Mouse (Mus musculus): ENCODE data around the gene Htr2a. TPM values are rescaled to one million over a fixed set of nuclear protein-coding genes. Genes with fewer than 3 reads are reported as not detected.

Htr2a gene
- 10.6 and 27.1 TPM in 2 replicates for polyA plus RNA-seq (2011; ENCODE audit: insufficient read length, low read depth, missing spikeins)

- Histone ChIP-seq H3K4me1 (ENCODE audit: control insufficient read depth, insufficient read depth, low read length) (peaks cover 2% of the 10 kb centered on the region; the same call in 1 of the 2 replicates), H3K27ac (ENCODE audit: insufficient read depth, low read length) (peak within 1 kb of the TSS; percentile 60), H3K4me3 (ENCODE audit: insufficient read depth, low read length) (peak within 1 kb of the TSS; percentile 58)
- TF ChIP-seq POLR2A (IDR thresholded peaks at IDR 0.05; ENCODE audit: low read depth, low read length) (peak; percentile 48), CTCF (IDR thresholded peaks at IDR 0.05; ENCODE audit: borderline replicate concordance, insufficient read depth, low read length) (no peak; the same call in 1 of the 2 replicates)
Measured at GRCm38 (mm10) chr14:74640819-74641381, at the start of gene Htr2a. Gene Htr2a, plus strand, starts transcription at chr14:74640840.

- Histone ChIP-seq H3K4me1 (ENCODE audit: control insufficient read depth, insufficient read depth, low read length) (no peaks in the 10 kb centered on the region), H3K4me3 (ENCODE audit: insufficient read depth, low read length) (no peak overlapping the region), H3K27ac (ENCODE audit: insufficient read depth, low read length) (no peak overlapping the region)
- TF ChIP-seq POLR2A (IDR thresholded peaks at IDR 0.05; ENCODE audit: low read depth, low read length) (no peak), CTCF (IDR thresholded peaks at IDR 0.05; ENCODE audit: borderline replicate concordance, insufficient read depth, low read length) (no peak)
Measured at GRCm38 (mm10) chr14:74601333-74602087, 39.1 kb upstream of the Htr2a start.

DNA sequence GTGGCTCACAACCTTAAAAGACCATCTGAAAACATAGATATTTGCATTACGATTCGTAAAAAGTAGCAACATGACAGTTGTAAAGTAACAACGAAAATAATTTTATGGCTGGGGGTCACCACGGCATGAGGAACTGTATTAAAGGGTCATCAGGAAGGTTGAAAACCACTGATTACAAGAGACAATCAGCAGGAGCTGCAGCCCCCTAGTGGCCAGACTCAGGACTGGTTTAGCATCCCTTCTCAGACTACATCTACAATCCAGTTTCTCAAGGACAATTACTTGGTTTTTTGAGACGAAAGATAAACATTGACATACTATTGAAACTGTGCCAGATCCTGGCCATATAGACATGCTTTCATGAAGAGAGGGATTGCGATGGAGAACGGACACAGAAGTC, 38.1 kb upstream of the Htr2a start:
- H3K4me3 ChIP-seq (ENCODE audit: insufficient read depth, low read length): no peak overlapping the region
- no peaks in the 10 kb centered on the region for H3K4me1 ChIP-seq (ENCODE audit: control insufficient read depth, insufficient read depth, low read length)
- TF ChIP-seq CTCF (IDR thresholded peaks at IDR 0.05; ENCODE audit: borderline replicate concordance, insufficient read depth, low read length) (peak; percentile 50; the same call in 1 of the 2 replicates), POLR2A (IDR thresholded peaks at IDR 0.05; ENCODE audit: low read depth, low read length) (no peak)
- no peak overlapping the region for H3K27ac ChIP-seq (ENCODE audit: insufficient read depth, low read length)

GRCm38 (mm10) chr14:74603131-74603766, 37.4 kb upstream of the Htr2a start:
- H3K4me1 ChIP-seq (ENCODE audit: control insufficient read depth, insufficient read depth, low read length): no peaks in the 10 kb centered on the region
- TF ChIP-seq POLR2A (IDR thresholded peaks at IDR 0.05; ENCODE audit: low read depth, low read length) (no peak), CTCF (IDR thresholded peaks at IDR 0.05; ENCODE audit: borderline replicate concordance, insufficient read depth, low read length) (no peak)
- no peak overlapping the region for H3K4me3 ChIP-seq (ENCODE audit: insufficient read depth, low read length)

DNA sequence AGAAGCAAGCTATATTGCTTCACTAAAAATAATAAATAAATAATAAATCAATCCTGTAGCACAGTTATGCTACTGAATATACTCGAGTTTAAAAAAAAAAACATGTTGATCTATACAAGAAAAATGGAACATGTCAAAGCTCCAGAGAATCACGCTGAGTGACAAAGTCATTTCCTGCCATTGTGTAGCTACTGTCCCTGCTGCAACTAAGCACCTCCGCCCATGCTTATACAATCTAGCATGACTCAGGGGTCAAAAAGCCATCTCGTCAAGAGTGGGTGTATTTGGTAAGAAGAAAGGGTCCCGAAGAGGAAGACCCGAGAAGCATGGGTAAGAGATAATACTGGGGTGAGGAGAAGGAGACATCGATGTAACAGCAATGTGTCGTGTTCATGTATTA, 29.3 kb upstream of the Htr2a start:
- no peak for TF ChIP-seq POLR2A (IDR thresholded peaks at IDR 0.05; ENCODE audit: low read depth, low read length)
- no peak for TF ChIP-seq CTCF (IDR thresholded peaks at IDR 0.05; ENCODE audit: borderline replicate concordance, insufficient read depth, low read length)
- Histone ChIP-seq H3K4me1 (ENCODE audit: control insufficient read depth, insufficient read depth, low read length) (peaks cover 3% of the 10 kb centered on the region; the same call in 1 of the 2 replicates), H3K27ac (ENCODE audit: insufficient read depth, low read length) (no peak overlapping the region), H3K4me3 (ENCODE audit: insufficient read depth, low read length) (no peak overlapping the region)

More at GRCm38 (mm10) chr14:74603131-74603766, 37.4 kb upstream of the Htr2a start:
- H3K27ac ChIP-seq (ENCODE audit: insufficient read depth, low read length): no peak overlapping the region

DNA sequence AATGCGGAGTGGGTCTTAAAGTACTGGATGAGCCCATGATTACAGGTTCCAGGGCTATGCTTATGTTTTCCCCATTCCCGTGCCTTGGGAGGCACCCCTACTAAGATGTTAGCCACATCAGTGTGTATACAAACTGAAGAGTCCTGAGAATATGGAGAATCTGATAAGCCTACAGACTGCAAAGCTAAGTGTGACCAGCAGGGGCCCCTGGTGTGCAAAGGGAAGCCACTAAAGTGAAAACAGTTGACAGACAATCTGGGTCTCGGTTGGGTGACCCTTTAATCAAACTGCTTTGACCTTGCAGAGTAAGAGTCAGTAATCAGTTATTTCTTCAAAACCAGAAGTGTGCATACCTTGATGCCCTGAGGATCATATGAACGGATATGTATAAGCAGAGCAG, 21.8 kb upstream of the Htr2a start:
- TF ChIP-seq CTCF (IDR thresholded peaks at IDR 0.05; ENCODE audit: borderline replicate concordance, insufficient read depth, low read length) (no peak), POLR2A (IDR thresholded peaks at IDR 0.05; ENCODE audit: low read depth, low read length) (no peak)
- H3K4me3 ChIP-seq (ENCODE audit: insufficient read depth, low read length): no peak overlapping the region
- H3K4me1 ChIP-seq (ENCODE audit: control insufficient read depth, insufficient read depth, low read length): peaks cover 3% of the 10 kb centered on the region; the same call in 1 of the 2 replicates
- no peak overlapping the region for H3K27ac ChIP-seq (ENCODE audit: insufficient read depth, low read length)

DNA sequence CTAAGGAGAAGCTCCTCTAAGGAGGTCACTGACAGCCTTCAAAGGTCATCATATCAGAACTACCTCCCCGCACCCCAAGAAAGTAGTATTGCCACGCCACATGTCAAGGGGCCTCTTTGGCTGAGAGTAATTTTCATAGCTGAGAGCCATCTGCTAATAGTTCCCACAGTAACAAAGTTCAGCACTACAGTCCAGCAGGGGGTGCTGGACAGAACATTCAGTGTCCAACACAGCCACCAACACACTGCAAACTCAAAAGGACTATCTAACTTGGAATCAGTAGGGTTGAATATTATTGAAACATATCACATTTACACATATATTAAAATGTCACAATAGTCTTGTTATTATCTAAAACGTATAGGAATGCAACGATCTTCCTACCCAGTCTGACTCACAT, 2.6 kb upstream of the Htr2a start:
- Histone ChIP-seq H3K4me1 (ENCODE audit: control insufficient read depth, insufficient read depth, low read length) (peaks cover 2% of the 10 kb centered on the region; the same call in 1 of the 2 replicates), H3K27ac (ENCODE audit: insufficient read depth, low read length) (no peak overlapping the region), H3K4me3 (ENCODE audit: insufficient read depth, low read length) (no peak overlapping the region)
- no peak for TF ChIP-seq POLR2A (IDR thresholded peaks at IDR 0.05; ENCODE audit: low read depth, low read length)
- no peak for TF ChIP-seq CTCF (IDR thresholded peaks at IDR 0.05; ENCODE audit: borderline replicate concordance, insufficient read depth, low read length)

DNA sequence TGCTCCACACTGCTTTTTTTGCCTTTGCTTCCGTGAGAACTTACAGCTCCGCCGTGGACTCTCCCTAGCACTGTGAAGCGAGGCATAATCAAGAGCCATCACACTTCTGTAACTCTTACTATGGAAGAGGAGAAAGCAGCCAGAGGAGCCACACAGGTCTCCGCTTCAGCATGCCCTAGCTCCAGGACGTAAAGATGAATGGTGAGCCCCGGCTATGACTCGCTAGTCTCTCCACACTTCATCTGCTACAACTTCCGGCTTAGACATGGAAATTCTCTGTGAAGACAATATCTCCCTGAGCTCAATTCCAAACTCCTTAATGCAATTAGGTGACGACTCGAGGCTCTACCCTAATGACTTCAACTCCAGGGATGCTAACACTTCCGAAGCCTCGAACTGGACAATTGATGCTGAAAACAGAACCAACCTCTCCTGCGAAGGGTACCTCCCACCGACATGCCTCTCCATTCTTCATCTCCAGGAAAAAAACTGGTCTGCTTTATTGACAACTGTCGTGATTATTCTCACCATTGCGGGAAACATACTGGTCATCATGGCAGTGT, 1.1 kb downstream of the Htr2a start:
- Histone ChIP-seq H3K4me1 (ENCODE audit: control insufficient read depth, insufficient read depth, low read length) (peaks cover 8% of the 10 kb centered on the region; the same call in 1 of the 2 replicates), H3K27ac (ENCODE audit: insufficient read depth, low read length) (peak overlapping the region; percentile 60), H3K4me3 (ENCODE audit: insufficient read depth, low read length) (peak overlapping the region; percentile 58)
- peak; percentile 55 for TF ChIP-seq POLR2A (IDR thresholded peaks at IDR 0.05; ENCODE audit: low read depth, low read length)
- TF ChIP-seq CTCF (IDR thresholded peaks at IDR 0.05; ENCODE audit: borderline replicate concordance, insufficient read depth, low read length): no peak

DNA sequence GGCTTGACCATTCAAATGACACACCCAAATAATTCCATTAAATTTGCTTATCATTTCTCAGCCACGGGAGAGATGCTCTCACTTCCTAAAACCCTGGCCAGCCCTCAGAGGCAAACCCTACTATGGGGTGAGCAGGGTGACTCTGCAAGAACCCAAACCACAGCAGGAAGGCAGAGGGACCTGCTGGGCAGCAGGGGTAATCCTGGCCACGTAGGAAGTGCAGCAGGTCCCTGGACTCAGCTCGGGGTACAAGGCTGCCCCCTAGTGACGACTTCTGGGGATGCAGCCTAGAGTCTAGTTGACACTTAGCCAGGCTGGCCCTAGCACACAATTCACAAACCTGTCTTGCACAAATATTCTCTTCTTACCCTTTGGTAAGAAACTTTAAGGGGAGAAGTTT, 2.7 kb downstream of the Htr2a start:
- Histone ChIP-seq H3K27ac (ENCODE audit: insufficient read depth, low read length) (peak overlapping the region; percentile 60), H3K4me1 (ENCODE audit: control insufficient read depth, insufficient read depth, low read length) (peaks cover 12% of the 10 kb centered on the region), H3K4me3 (ENCODE audit: insufficient read depth, low read length) (peak overlapping the region; percentile 58)
- peak; percentile 90 for TF ChIP-seq CTCF (IDR thresholded peaks at IDR 0.05; ENCODE audit: borderline replicate concordance, insufficient read depth, low read length)
- TF ChIP-seq POLR2A (IDR thresholded peaks at IDR 0.05; ENCODE audit: low read depth, low read length): peak; percentile 37; the same call in 1 of the 2 replicates
